Mouse (Mus musculus) spleen, postnatal 4 days (tissue): Measurements from ENCODE around the gene Pus1.

Experiments used
- DNase-seq, 2 experiments: peaks; one replicate each; pipeline ENCODE4 v3.0.0; 2022; ENCODE audit warnings: low spot score in 2 of 2

Gene Pus1

GRCm38 (mm10) chr5:110781529-110782238 is 1.2 kb upstream of the Pus1 start:
- no peak for DNase-seq

GRCm38 (mm10) chr5:110780761-110781528 is 486 bp upstream of the Pus1 start:
- peak in 1 of 2 experiments; percentile 51 for DNase-seq

- peak in 1 of 2 experiments; percentile 65 for DNase-seq
These were observed 1.0 kb downstream of the Pus1 start for GRCm38 (mm10) chr5:110779276-110779997.

- DNase-seq = peak in 1 of 2 experiments; percentile 56
These were observed 2.2 kb downstream of the Pus1 start for GRCm38 (mm10) chr5:110778263-110778662.

DNA sequence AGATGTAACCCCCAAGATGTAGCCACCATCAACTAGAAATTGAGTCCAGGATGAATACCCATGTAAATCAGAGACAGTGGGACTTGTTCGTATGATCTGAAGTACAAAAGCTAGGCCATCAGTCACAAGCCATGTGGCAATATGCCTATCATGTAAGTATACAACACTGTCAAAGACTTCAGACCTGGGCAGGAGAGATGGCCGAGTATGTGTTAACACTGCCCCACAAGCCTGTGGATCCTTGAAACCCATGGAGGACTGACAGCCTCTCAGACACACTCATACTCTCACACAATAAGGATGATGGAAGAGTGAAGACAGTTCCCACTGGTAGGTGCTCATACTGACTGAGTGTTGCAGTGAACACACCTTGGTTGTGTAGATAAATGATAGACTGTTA is 4.3 kb downstream of the Pus1 start:
- no peak for DNase-seq

- no peak for DNase-seq
These were observed 5.9 kb downstream of the Pus1 start for GRCm38 (mm10) chr5:110774511-110774910.

DNA sequence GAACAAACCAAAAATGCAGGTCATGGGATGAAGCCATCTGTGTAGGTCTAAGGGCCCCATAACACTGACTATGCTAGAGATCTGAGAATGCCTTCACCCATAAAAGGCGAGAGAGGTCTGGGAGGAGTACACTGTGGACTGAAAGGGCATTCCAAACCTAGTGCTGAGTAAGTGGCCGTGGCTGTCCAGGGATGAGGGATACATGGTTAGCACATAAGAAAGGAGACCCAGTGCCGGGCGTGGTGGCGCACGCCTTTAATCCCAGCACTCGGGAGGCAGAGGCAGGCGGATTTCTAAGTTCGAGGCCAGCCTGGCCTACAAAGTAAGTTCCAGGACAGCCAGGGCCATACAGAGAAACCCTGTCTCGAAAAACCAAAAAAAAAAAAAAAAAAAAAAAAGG is 7.5 kb downstream of the Pus1 start:
- DNase-seq = peak in 1 of 2 experiments; percentile 58

- peak; percentile 100 for DNase-seq
These were observed 9.9 kb downstream of the Pus1 start, which contains the start of gene Ep400 for GRCm38 (mm10) chr5:110770448-110771158. Gene Ep400, minus strand, starts transcription at chr5:110770717.

GRCm38 (mm10) chr5:110770031-110770445 is 10.4 kb downstream of the Pus1 start:
- DNase-seq = peak in 1 of 2 experiments; percentile 63

DNA sequence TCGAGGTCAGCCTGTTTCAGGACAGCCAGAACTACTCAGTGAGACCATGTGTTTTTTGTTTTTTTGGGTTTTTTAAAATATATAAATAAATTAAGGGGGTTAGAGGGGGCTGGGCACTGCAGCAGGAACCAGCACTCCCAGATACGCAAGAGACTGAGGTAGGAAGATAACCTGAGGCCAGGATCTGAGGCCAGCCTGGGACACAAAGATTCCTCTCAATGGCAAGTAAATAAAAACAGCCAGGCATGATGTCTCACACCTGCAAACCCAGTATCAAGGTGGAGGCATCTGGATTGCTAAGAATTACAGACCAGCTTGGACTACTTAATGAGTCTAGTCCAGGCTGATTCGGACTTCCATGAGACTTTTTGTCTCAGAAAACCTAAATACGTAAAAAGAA is 11.2 kb downstream of the Pus1 start:
- DNase-seq = no peak

- no peak for DNase-seq
These were observed 16.6 kb downstream of the Pus1 start for GRCm38 (mm10) chr5:110763890-110764289.

DNA sequence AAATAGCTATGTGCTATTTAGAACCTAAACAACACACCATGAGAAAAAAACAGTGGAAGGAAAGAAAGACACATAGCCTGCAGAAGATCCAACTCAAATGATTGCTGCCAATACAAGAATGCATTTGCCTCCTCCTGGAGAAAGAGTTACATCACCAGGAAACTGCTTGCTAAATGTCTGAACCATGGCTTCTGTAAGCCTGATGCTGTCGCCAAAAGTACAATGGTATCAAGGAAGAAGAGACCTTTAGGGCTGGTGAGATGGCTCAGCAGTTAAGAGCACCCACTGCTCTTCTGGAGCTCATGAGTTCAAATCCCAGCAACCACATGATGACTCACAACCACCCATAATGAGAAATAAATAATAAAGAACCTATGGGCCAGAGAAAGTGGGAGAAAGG is 35.4 kb downstream of the Pus1 start:
- no peak for DNase-seq

GRCm38 (mm10) chr5:110739496-110740275 is 40.8 kb downstream of the Pus1 start:
- no peak for DNase-seq

- no peak for DNase-seq
These were observed 44.9 kb downstream of the Pus1 start for GRCm38 (mm10) chr5:110735606-110736005.

- no peak for DNase-seq
These were observed 47.1 kb downstream of the Pus1 start for GRCm38 (mm10) chr5:110733231-110733823.

- DNase-seq = no peak
These were observed 49.2 kb downstream of the Pus1 start for GRCm38 (mm10) chr5:110731227-110731626.

GRCm38 (mm10) chr5:110727850-110728249 is 52.6 kb downstream of the Pus1 start:
- no peak for DNase-seq
